Mouse (Mus musculus) limb, embryonic 13.5 days (tissue): ENCODE measurements around the gene Erh. TPM values are rescaled to one million over a fixed set of nuclear protein-coding genes. Genes with fewer than 3 reads are reported as not detected.

Source experiments
- ATAC-seq: fragments of 200-750 bp; cut with Nextera tagmentation; 2 replicates; pipeline ENCODE4 v1.8.0; 2017; ENCODE audit warnings: low read depth, moderate number of reproducible peaks, moderate TSS enrichment; ENCODE audit not compliant: low FRiP score
- H3K27ac ChIP-seq: fragments of 300-500 bp; sonication (generic); 2 replicates; pipeline ENCODE4 v1.5.1; 2015; ENCODE audit warnings: inconsistent platforms, mild to moderate bottlenecking, moderate library complexity
- H3K27me3 ChIP-seq: fragments of 300-500 bp; sonication (generic); 2 replicates; pipeline ENCODE4 v1.6.1; 2015; ENCODE audit warnings: mild to moderate bottlenecking, inconsistent platforms
- H3K36me3 ChIP-seq: fragments of 300-500 bp; sonication (generic); 2 replicates; pipeline ENCODE4 v1.6.1; 2015; ENCODE audit warnings: inconsistent platforms, mild to moderate bottlenecking, moderate library complexity
- H3K4me1 ChIP-seq: fragments of 300-500 bp; sonication (generic); 2 replicates; pipeline ENCODE4 v1.6.1; 2015; ENCODE audit warnings: inconsistent platforms
- H3K4me2 ChIP-seq: fragments of 300-500 bp; sonication (generic); replicated peaks from 2 replicates; pipeline ENCODE4 v1.6.1; 2015; ENCODE audit warnings: inconsistent platforms, mild to moderate bottlenecking, moderate library complexity
- H3K4me3 ChIP-seq: fragments of 300-500 bp; sonication (generic); 2 replicates; pipeline ENCODE4 v1.5.1; 2015; ENCODE audit warnings: moderate library complexity, mild to moderate bottlenecking, inconsistent platforms
- H3K9ac ChIP-seq: fragments of 300-500 bp; sonication (generic); 2 replicates; pipeline ENCODE4 v1.6.1; 2015; ENCODE audit warnings: mild to moderate bottlenecking, inconsistent platforms
- H3K9me3 ChIP-seq: fragments of 300-500 bp; sonication (generic); 2 replicates; pipeline ENCODE4 v1.6.1; 2016; ENCODE audit warnings: inconsistent platforms
- WGBS: fragments of 180-500 bp; shearing (Covaris S2); methylation state at CpG from one replicate; pipeline ENCODE4 v1.1.7; 2015; 5-methylcytosine and 5-hydroxymethylcytosine counted together
- polyA plus RNA-seq: library from polyadenylated mRNA; unstranded; fragments of >200 nt; fragmentation: Nextera tagmentation; extraction: Ambion mirVana; gene quantifications from 2 replicates; pipeline ENCODE4 v1.2.1, GENCODE M21; 2015

The Erh gene
- polyA plus RNA-seq, 1 experiment from 2014 or later: 334 TPM

DNA sequence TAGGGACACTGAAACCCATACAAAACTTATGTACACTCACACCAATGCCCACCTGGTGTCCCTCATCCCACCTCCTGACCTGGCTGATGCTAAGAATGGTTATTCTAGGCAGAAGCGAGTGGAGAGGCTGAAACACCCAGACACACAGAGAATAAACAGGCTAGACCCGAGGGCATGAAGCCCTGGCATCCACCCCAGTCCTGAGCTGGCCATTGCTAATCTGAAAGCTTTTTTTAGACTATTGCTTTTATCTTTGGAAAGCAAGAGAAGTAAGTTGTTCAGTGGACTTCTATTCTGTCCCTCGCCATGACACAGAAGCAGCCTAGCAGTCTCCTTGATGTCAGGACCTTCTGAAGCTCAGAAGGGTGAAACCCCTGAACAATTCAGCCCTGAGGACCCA is 34.2 kb downstream of the Erh start:
- H3K27me3 ChIP-seq: no peaks in the 10 kb centered on the region
- H3K9me3 ChIP-seq: no peaks in the 10 kb centered on the region
- 81% methylated on average over 3 of the region's 3 CpGs for WGBS
- no peak overlapping the region for H3K4me2 ChIP-seq
- no peaks in the 10 kb centered on the region for H3K4me1 ChIP-seq
- H3K4me3 ChIP-seq: no peak overlapping the region
- no peak for ATAC-seq
- no peak overlapping the region for H3K9ac ChIP-seq
- H3K27ac ChIP-seq: no peak overlapping the region
- H3K36me3 ChIP-seq: no peaks in the 10 kb centered on the region

- Histone ChIP-seq H3K27ac (no peak overlapping the region), H3K27me3 (no peaks in the 10 kb centered on the region), H3K9ac (no peak overlapping the region), H3K4me2 (no peak overlapping the region), H3K9me3 (no peaks in the 10 kb centered on the region), H3K36me3 (no peaks in the 10 kb centered on the region), H3K4me3 (no peak overlapping the region), H3K4me1 (peaks cover 12% of the 10 kb centered on the region)
- WGBS: 72% methylated on average over 1 of the region's 1 CpGs
- ATAC-seq: no peak
These were observed 35.6 kb downstream of the Erh start for GRCm38 (mm10) chr12:80608576-80608975.

DNA sequence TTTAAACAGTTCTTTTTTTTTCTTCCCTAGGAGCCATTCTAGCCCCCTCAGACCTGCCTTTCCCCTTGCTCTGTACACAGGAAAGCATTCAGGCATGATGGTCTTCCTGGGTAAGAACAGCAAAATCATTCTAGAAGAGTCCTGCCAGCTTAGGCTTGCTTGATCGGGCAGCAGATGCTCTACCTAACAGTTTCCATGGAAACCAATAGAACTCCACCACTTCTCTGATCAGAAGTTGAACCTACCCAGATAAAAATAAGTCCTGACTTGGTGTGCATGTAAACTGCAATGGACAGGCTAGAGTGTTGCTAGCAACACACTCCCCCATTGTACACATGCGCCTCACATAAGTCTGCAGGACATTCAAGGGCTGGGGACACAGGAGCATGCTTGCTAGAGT is 39.9 kb downstream of the Erh start:
- 87% methylated on average over 2 of the region's 2 CpGs for WGBS
- Histone ChIP-seq H3K36me3 (no peaks in the 10 kb centered on the region), H3K4me2 (no peak overlapping the region), H3K9ac (no peak overlapping the region), H3K27me3 (no peaks in the 10 kb centered on the region), H3K4me1 (peaks cover 17% of the 10 kb centered on the region), H3K27ac (no peak overlapping the region; the same call in 1 of the 2 replicates), H3K4me3 (no peak overlapping the region), H3K9me3 (no peaks in the 10 kb centered on the region)
- ATAC-seq: no peak

- H3K27me3 ChIP-seq: no peaks in the 10 kb centered on the region
- H3K9ac ChIP-seq: 0 out of 2 replicates have a peak overlapping the region, but pooled peaks have one; percentile 9
- H3K4me2 ChIP-seq: no peak overlapping the region
- peaks cover 17% of the 10 kb centered on the region for H3K4me1 ChIP-seq
- no peak overlapping the region for H3K4me3 ChIP-seq
- 53% methylated on average over 4 of the region's 4 CpGs for WGBS
- peak; percentile 44; the same call in 1 of the 2 replicates for ATAC-seq
- no peaks in the 10 kb centered on the region for H3K36me3 ChIP-seq
- H3K9me3 ChIP-seq: no peaks in the 10 kb centered on the region
- no peak overlapping the region; the same call in 1 of the 2 replicates for H3K27ac ChIP-seq
These were observed 40.6 kb downstream of the Erh start for GRCm38 (mm10) chr12:80603566-80603965.

- H3K4me1 ChIP-seq: peaks cover 17% of the 10 kb centered on the region
- no peaks in the 10 kb centered on the region for H3K36me3 ChIP-seq
- no peaks in the 10 kb centered on the region for H3K9me3 ChIP-seq
- WGBS: 94% methylated on average over 5 of the region's 5 CpGs
- H3K27me3 ChIP-seq: no peaks in the 10 kb centered on the region
- ATAC-seq: no peak
- no peak overlapping the region for H3K27ac ChIP-seq
- H3K4me2 ChIP-seq: no peak overlapping the region
- H3K9ac ChIP-seq: no peak overlapping the region
- no peak overlapping the region for H3K4me3 ChIP-seq
These were observed 41.7 kb downstream of the Erh start for GRCm38 (mm10) chr12:80602432-80602831.

- H3K9me3 ChIP-seq: no peaks in the 10 kb centered on the region
- H3K4me2 ChIP-seq: no peak overlapping the region
- H3K4me1 ChIP-seq: peaks cover 17% of the 10 kb centered on the region
- H3K27me3 ChIP-seq: no peaks in the 10 kb centered on the region
- 78% methylated on average over 9 of the region's 9 CpGs for WGBS
- no peak overlapping the region for H3K27ac ChIP-seq
- H3K4me3 ChIP-seq: no peak overlapping the region
- no peaks in the 10 kb centered on the region for H3K36me3 ChIP-seq
- ATAC-seq: no peak
- H3K9ac ChIP-seq: no peak overlapping the region
These were observed 42.4 kb downstream of the Erh start for GRCm38 (mm10) chr12:80601597-80602269.

DNA sequence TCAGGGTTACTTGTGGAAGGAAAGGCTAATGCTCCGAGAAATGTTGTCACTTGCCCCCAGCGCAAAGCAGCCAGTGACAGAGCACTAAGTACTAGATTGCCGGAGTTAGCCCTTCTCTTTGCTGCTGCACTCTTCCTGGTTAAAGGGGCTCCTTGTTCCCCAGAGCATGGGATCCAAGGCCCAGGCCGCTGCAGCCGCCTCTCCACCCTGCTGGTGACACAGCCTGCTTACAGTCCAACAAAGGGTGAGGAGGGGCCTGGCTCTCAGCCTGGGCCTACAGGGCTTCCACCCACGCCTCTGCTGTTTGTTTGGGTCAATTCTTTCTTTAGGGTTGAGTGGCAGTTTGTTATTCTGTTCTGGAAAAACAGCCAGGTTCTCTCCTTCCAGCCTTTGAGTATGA is 45.4 kb downstream of the Erh start:
- no peaks in the 10 kb centered on the region for H3K27me3 ChIP-seq
- H3K4me1 ChIP-seq: peaks cover 7% of the 10 kb centered on the region
- no peak overlapping the region for H3K9ac ChIP-seq
- no peak for ATAC-seq
- no peaks in the 10 kb centered on the region for H3K9me3 ChIP-seq
- no peak overlapping the region for H3K4me3 ChIP-seq
- no peak overlapping the region for H3K4me2 ChIP-seq
- H3K36me3 ChIP-seq: no peaks in the 10 kb centered on the region
- H3K27ac ChIP-seq: no peak overlapping the region
- WGBS: 65% methylated on average over 6 of the region's 6 CpGs

- no peaks in the 10 kb centered on the region for H3K27me3 ChIP-seq
- H3K36me3 ChIP-seq: no peaks in the 10 kb centered on the region
- no peak overlapping the region for H3K4me3 ChIP-seq
- 34% methylated on average over 7 of the region's 7 CpGs for WGBS
- ATAC-seq: no peak
- H3K9ac ChIP-seq: no peak overlapping the region
- H3K4me2 ChIP-seq: no peak overlapping the region
- peaks cover 2% of the 10 kb centered on the region for H3K4me1 ChIP-seq
- no peak overlapping the region for H3K27ac ChIP-seq
- no peaks in the 10 kb centered on the region for H3K9me3 ChIP-seq
These were observed 45.9 kb downstream of the Erh start for GRCm38 (mm10) chr12:80598236-80598635.

DNA sequence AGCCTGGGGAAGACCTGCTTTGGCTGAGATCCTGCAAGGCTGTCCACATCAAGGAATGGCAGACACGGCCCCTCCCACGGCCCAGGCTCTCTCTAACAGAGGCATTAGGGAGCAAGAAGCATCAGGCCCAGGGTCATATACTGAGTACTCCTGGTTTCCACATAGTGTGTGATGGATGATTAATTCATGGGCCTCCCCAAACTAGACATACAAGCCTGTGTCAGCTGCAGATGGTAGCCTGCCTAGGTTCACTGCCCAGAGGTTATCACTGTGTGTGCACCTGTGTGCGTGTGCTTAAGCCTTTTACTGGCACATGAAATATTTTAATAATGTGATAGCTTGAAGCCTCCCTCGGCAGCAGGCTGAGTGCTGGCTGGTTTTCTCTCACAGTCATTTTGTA is 48.2 kb downstream of the Erh start:
- H3K9me3 ChIP-seq: no peaks in the 10 kb centered on the region
- no peak overlapping the region for H3K4me2 ChIP-seq
- no peak overlapping the region for H3K4me3 ChIP-seq
- H3K27ac ChIP-seq: no peak overlapping the region
- ATAC-seq: no peak
- H3K27me3 ChIP-seq: no peaks in the 10 kb centered on the region
- WGBS: 72% methylated on average over 4 of the region's 4 CpGs
- no peaks in the 10 kb centered on the region for H3K4me1 ChIP-seq
- H3K36me3 ChIP-seq: no peaks in the 10 kb centered on the region
- H3K9ac ChIP-seq: no peak overlapping the region

DNA sequence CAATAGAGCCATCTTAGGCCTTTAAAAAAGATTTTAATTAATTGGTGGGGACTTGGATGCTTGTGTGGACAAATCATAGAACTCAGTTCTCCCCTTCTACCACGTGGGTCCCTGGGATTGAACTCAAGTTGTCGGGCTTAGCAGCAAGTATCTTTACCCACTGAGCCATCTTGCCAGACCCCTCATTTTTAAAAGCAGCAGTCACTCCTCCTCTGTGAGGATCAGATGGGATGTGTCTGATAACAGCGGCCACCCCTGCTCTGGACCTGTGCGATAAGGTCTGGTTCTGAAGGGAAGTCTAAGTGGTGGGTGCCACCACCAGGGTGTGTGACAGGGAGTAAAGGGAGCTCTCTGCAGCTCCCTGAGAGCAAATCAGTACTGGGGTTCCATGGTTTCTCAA is 48.6 kb downstream of the Erh start:
- no peak overlapping the region for H3K27ac ChIP-seq
- H3K36me3 ChIP-seq: no peaks in the 10 kb centered on the region
- H3K4me3 ChIP-seq: no peak overlapping the region
- 92% methylated on average over 4 of the region's 4 CpGs for WGBS
- no peaks in the 10 kb centered on the region for H3K4me1 ChIP-seq
- H3K9ac ChIP-seq: no peak overlapping the region
- no peak for ATAC-seq
- no peak overlapping the region for H3K4me2 ChIP-seq
- H3K27me3 ChIP-seq: no peaks in the 10 kb centered on the region
- H3K9me3 ChIP-seq: no peaks in the 10 kb centered on the region

DNA sequence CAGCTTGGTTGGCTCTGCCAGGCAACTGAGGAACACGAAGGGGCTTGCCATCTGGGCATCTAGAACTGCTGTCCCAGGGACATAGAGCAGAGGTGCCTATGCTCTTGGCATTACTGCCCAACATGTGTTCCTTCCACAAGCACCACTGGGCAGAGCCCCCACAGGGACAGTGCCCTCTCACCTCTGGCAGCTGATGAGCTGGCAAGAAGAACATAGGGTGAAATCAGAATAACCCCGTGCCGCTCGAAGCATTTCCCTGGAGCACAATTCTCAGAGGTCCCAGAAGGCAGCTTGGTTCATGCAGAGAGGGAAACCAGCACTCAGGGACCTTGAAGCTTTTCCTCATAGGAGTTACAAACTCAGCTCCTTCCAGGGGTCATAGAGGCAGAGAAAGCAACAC is 49.4 kb downstream of the Erh start:
- Histone ChIP-seq H3K9ac (no peak overlapping the region), H3K4me2 (no peak overlapping the region), H3K27ac (no peak overlapping the region), H3K4me1 (no peaks in the 10 kb centered on the region), H3K36me3 (0 out of 2 replicates have a peak, but pooled peaks cover 4% of the 10 kb centered on the region), H3K9me3 (no peaks in the 10 kb centered on the region), H3K27me3 (no peaks in the 10 kb centered on the region), H3K4me3 (no peak overlapping the region)
- 84% methylated on average over 4 of the region's 4 CpGs for WGBS
- no peak for ATAC-seq

DNA sequence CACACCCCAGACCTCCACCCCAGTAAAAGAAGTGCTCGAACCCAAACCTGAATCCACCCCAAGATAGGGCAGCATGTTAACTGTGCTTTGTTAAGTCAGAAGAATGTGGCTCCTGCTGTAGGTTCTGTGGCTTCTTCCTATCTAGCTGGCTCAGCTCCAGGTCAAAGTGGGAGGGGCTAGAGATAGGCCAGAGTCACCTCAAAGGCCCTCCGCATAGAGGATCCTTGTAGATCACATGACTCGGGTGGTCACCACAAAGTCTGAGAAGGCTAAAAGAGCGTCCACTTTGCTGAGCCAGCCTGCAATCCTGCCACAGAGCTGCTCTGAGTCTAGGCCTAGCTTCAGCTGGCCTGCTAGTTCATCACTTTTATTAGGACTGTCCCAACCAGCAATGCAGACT is 50.0 kb downstream of the Erh start:
- Histone ChIP-seq H3K9me3 (no peaks in the 10 kb centered on the region), H3K4me1 (no peaks in the 10 kb centered on the region), H3K9ac (no peak overlapping the region), H3K27me3 (no peaks in the 10 kb centered on the region), H3K4me3 (no peak overlapping the region), H3K4me2 (no peak overlapping the region), H3K36me3 (0 out of 2 replicates have a peak, but pooled peaks cover 4% of the 10 kb centered on the region), H3K27ac (no peak overlapping the region)
- ATAC-seq: no peak
- 84% methylated on average over 4 of the region's 4 CpGs for WGBS

- Histone ChIP-seq H3K36me3 (peaks cover 1% of the 10 kb centered on the region; the same call in 1 of the 2 replicates), H3K4me3 (no peak overlapping the region), H3K27me3 (no peaks in the 10 kb centered on the region), H3K4me1 (no peaks in the 10 kb centered on the region), H3K4me2 (no peak overlapping the region), H3K27ac (no peak overlapping the region), H3K9me3 (no peaks in the 10 kb centered on the region), H3K9ac (no peak overlapping the region)
- ATAC-seq: no peak
- WGBS: 16% methylated on average over 2 of the region's 2 CpGs
These were observed 59.2 kb downstream of the Erh start for GRCm38 (mm10) chr12:80584973-80585372.
